Mouse (Mus musculus): ENCODE data around the gene Il17rc. TPM values are rescaled to one million over a fixed set of nuclear protein-coding genes. Genes with fewer than 3 reads are reported as not detected.

Gene Il17rc
- polyA plus RNA-seq, 1 experiment, result 3.7 TPM

DNA sequence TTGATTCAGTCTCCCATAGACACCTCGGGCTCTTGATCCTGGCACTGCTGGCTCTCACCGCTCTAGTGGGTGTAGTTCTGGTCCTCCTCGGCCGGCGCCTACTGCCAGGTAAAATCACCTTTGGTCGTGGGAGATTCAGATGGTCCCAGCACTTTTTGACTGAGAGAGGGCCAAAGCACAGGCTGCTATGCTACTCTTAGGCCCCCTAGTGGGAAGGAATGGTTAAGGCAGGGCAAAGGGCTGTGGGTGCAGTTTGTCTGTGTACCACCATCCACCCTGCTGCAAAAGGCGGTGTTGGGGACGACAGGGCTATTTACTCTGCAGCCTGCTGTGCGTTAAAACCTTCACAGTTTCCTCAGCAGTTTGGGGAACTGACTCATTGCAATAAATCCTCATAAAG, 2.2 kb upstream of the Il17rc start:
- Histone ChIP-seq H3K27ac (ENCODE audit: control insufficient read depth, insufficient read depth, low read depth, low read length) (no peak overlapping the region), H3K36me3 (ENCODE audit: control insufficient read depth, insufficient read depth, low read length) (no peaks in the 10 kb centered on the region), H3K4me3 (ENCODE audit: control insufficient read depth, low read depth, low read length) (peak overlapping the region; percentile 58), H3K4me1 (ENCODE audit: control insufficient read depth, insufficient read depth, low read length) (peaks cover 7% of the 10 kb centered on the region), H3K27me3 (ENCODE audit: control insufficient read depth, insufficient read depth, low read length) (no peaks in the 10 kb centered on the region)
- TF ChIP-seq POLR2A (IDR thresholded peaks at IDR 0.05; ENCODE audit: control insufficient read depth, low read depth, low read length) (no peak), CTCF (IDR thresholded peaks at IDR 0.05; ENCODE audit: control insufficient read depth, insufficient read depth, insufficient replicate concordance, low read depth, low read length) (peak; percentile 77; the same call in 1 of the 2 replicates)

GRCm38 (mm10) chr6:113469432-113469831, 1.8 kb upstream of the Il17rc start:
- peak; percentile 60; the same call in 1 of the 2 replicates for TF ChIP-seq CTCF (IDR thresholded peaks at IDR 0.05; ENCODE audit: control insufficient read depth, insufficient read depth, insufficient replicate concordance, low read depth, low read length)
- no peak for TF ChIP-seq POLR2A (IDR thresholded peaks at IDR 0.05; ENCODE audit: control insufficient read depth, low read depth, low read length)
- H3K27ac ChIP-seq (ENCODE audit: control insufficient read depth, insufficient read depth, low read depth, low read length), result no peak overlapping the region
- peaks cover 7% of the 10 kb centered on the region for H3K4me1 ChIP-seq (ENCODE audit: control insufficient read depth, insufficient read depth, low read length)

DNA sequence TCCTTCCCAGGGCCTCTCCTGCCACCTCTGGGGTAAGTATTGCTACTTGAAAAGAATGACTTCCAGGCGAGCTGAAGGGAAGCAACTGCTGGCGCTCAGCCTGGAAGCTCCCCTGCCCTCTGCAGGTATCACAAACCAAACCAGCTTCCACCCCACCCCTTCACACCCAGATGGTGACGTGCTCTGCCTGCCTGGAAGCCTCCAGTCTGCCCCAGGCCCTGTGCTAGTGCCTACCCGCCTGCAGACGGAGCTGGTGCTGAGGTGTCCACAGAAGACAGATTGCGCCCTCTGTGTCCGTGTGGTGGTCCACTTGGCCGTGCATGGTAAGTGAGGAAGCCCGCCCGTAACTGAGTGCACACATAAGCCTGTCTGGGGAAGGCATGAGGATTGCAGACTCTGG, 834 bp downstream of the Il17rc start:
- Histone ChIP-seq H3K27me3 (ENCODE audit: control insufficient read depth, insufficient read depth, low read length) (no peaks in the 10 kb centered on the region), H3K4me3 (ENCODE audit: control insufficient read depth, low read depth, low read length) (no peak overlapping the region), H3K4me1 (ENCODE audit: control insufficient read depth, insufficient read depth, low read length) (peaks cover 7% of the 10 kb centered on the region), H3K36me3 (ENCODE audit: control insufficient read depth, insufficient read depth, low read length) (no peaks in the 10 kb centered on the region), H3K27ac (ENCODE audit: control insufficient read depth, insufficient read depth, low read depth, low read length) (no peak overlapping the region)
- TF ChIP-seq CTCF (IDR thresholded peaks at IDR 0.05; ENCODE audit: control insufficient read depth, insufficient read depth, insufficient replicate concordance, low read depth, low read length) (no peak), POLR2A (IDR thresholded peaks at IDR 0.05; ENCODE audit: control insufficient read depth, low read depth, low read length) (no peak)

More at GRCm38 (mm10) chr6:113469432-113469831, 1.8 kb upstream of the Il17rc start:
- peak overlapping the region; percentile 58 for H3K4me3 ChIP-seq (ENCODE audit: control insufficient read depth, low read depth, low read length)
- no peaks in the 10 kb centered on the region for H3K36me3 ChIP-seq (ENCODE audit: control insufficient read depth, insufficient read depth, low read length)
- no peaks in the 10 kb centered on the region for H3K27me3 ChIP-seq (ENCODE audit: control insufficient read depth, insufficient read depth, low read length)

- no peak overlapping the region for H3K27ac ChIP-seq (ENCODE audit: control insufficient read depth, insufficient read depth, low read depth, low read length)
- no peak overlapping the region for H3K4me3 ChIP-seq (ENCODE audit: control insufficient read depth, low read depth, low read length)
- TF ChIP-seq POLR2A (IDR thresholded peaks at IDR 0.05; ENCODE audit: control insufficient read depth, low read depth, low read length), result no peak
- no peak for TF ChIP-seq CTCF (IDR thresholded peaks at IDR 0.05; ENCODE audit: control insufficient read depth, insufficient read depth, insufficient replicate concordance, low read depth, low read length)
- H3K27me3 ChIP-seq (ENCODE audit: control insufficient read depth, insufficient read depth, low read length), result no peaks in the 10 kb centered on the region
- peaks cover 7% of the 10 kb centered on the region for H3K4me1 ChIP-seq (ENCODE audit: control insufficient read depth, insufficient read depth, low read length)
- H3K36me3 ChIP-seq (ENCODE audit: control insufficient read depth, insufficient read depth, low read length), result no peaks in the 10 kb centered on the region
These were observed 2.0 kb downstream of the Il17rc start for GRCm38 (mm10) chr6:113473246-113473645.

DNA sequence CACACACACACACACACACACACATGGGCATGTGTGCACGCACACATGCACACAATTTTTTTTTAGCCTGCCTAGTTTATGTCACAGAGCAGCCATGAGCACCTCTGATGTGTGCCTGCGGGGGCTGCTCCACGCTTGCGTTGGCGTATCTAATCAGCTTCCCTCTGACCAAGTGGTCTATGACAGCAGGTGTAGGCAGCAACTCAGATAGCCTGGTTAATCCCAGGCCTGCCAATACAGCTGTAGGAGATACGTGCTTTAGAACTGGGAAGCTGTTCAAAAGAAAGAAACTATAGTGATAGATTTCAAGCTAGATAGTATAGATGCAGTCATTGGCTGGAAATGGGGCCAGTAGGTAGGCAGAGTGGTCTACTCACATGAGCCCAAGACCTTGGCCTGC, 2.5 kb downstream of the Il17rc start:
- H3K27me3 ChIP-seq (ENCODE audit: control insufficient read depth, insufficient read depth, low read length), result no peaks in the 10 kb centered on the region
- TF ChIP-seq CTCF (IDR thresholded peaks at IDR 0.05; ENCODE audit: control insufficient read depth, insufficient read depth, insufficient replicate concordance, low read depth, low read length) (no peak), POLR2A (IDR thresholded peaks at IDR 0.05; ENCODE audit: control insufficient read depth, low read depth, low read length) (no peak)

DNA sequence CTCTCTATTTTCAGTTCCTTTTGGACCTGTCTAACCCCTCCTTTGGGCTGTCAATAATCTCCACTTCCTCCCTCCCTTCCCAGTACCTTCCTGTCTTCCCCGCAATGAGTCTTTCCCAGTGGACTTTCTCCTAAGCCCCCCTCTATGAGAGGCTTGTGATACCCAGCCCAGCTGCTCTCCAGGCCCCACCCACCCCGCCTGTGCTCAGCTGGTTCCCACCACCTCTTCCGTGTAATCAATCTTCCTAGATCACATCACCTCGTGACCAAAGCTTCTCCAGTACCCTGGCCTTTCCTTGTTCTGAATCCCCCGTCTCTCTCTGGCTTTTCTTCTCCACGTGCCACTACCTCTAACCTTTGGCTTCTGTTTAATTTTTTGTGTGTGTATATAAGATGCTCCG, 6.1 kb downstream of the Il17rc start:
- no peak overlapping the region for H3K27ac ChIP-seq (ENCODE audit: control insufficient read depth, insufficient read depth, low read depth, low read length)
- H3K4me1 ChIP-seq (ENCODE audit: control insufficient read depth, insufficient read depth, low read length), result peaks cover 3% of the 10 kb centered on the region
- no peak for TF ChIP-seq CTCF (IDR thresholded peaks at IDR 0.05; ENCODE audit: control insufficient read depth, insufficient read depth, insufficient replicate concordance, low read depth, low read length)
- no peak for TF ChIP-seq POLR2A (IDR thresholded peaks at IDR 0.05; ENCODE audit: control insufficient read depth, low read depth, low read length)
- H3K36me3 ChIP-seq (ENCODE audit: control insufficient read depth, insufficient read depth, low read length), result no peaks in the 10 kb centered on the region
- no peak overlapping the region for H3K4me3 ChIP-seq (ENCODE audit: control insufficient read depth, low read depth, low read length)
- no peaks in the 10 kb centered on the region for H3K27me3 ChIP-seq (ENCODE audit: control insufficient read depth, insufficient read depth, low read length)

More for the DNA sequence above, 2.5 kb downstream of the Il17rc start:
- no peak overlapping the region for H3K4me3 ChIP-seq (ENCODE audit: control insufficient read depth, low read depth, low read length)
- H3K36me3 ChIP-seq (ENCODE audit: control insufficient read depth, insufficient read depth, low read length), result no peaks in the 10 kb centered on the region
- H3K4me1 ChIP-seq (ENCODE audit: control insufficient read depth, insufficient read depth, low read length), result peaks cover 7% of the 10 kb centered on the region
- no peak overlapping the region for H3K27ac ChIP-seq (ENCODE audit: control insufficient read depth, insufficient read depth, low read depth, low read length)

GRCm38 (mm10) chr6:113478906-113479305, 7.7 kb downstream of the Il17rc start:
- TF ChIP-seq POLR2A (IDR thresholded peaks at IDR 0.05; ENCODE audit: control insufficient read depth, low read depth, low read length) (no peak), CTCF (IDR thresholded peaks at IDR 0.05; ENCODE audit: control insufficient read depth, insufficient read depth, insufficient replicate concordance, low read depth, low read length) (no peak)
- Histone ChIP-seq H3K36me3 (ENCODE audit: control insufficient read depth, insufficient read depth, low read length) (no peaks in the 10 kb centered on the region), H3K4me1 (ENCODE audit: control insufficient read depth, insufficient read depth, low read length) (peaks cover 10% of the 10 kb centered on the region), H3K27ac (ENCODE audit: control insufficient read depth, insufficient read depth, low read depth, low read length) (no peak overlapping the region), H3K27me3 (ENCODE audit: control insufficient read depth, insufficient read depth, low read length) (no peaks in the 10 kb centered on the region), H3K4me3 (ENCODE audit: control insufficient read depth, low read depth, low read length) (no peak overlapping the region)

Measured in testis, adult 2 months (tissue).